Mouse (Mus musculus): ENCODE data around the gene Mcu. TPM values are rescaled to one million over a fixed set of nuclear protein-coding genes. Genes with fewer than 3 reads are reported as not detected.

The Mcu gene
- polyA plus RNA-seq, 1 experiment from 2014 or later = 14.6 TPM

DNA sequence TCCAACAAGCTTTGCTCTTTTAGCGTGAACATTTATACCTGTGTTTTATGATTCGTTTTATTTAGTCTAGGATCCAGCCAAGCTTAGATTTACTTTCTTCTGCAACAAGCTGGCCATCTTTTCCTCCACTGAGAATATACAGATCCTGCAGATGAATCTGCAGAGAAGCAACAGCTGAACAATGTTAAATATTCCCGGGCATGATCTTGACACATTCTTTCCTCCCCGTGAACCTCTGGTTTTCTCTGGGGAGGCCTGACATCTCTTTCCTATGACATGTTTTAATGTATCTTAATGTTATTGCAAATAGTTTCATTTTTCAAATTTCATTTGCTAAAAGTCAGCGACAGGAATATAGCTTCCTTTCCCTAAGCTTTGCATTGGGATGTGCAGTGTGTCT lies 109.8 kb downstream of the Mcu start:
- no peaks in the 10 kb centered on the region for H3K36me3 ChIP-seq
- H3K4me2 ChIP-seq = no peak overlapping the region
- no peak overlapping the region for H3K4me3 ChIP-seq
- H3K27ac ChIP-seq = no peak overlapping the region
- no peak overlapping the region for H3K9ac ChIP-seq
- H3K4me1 ChIP-seq = peaks cover 11% of the 10 kb centered on the region
- H3K9me3 ChIP-seq (replicated peaks) = no peaks in the 10 kb centered on the region
- WGBS (ENCODE audit: insufficient replicate concordance) = 71% methylated on average over 5 of the region's 5 CpGs
- no peaks in the 10 kb centered on the region for H3K27me3 ChIP-seq (replicated peaks)
- ATAC-seq = no peak

- no peak overlapping the region for H3K27ac ChIP-seq
- no peak overlapping the region for H3K4me2 ChIP-seq
- H3K27me3 ChIP-seq (replicated peaks) = no peaks in the 10 kb centered on the region
- ATAC-seq = no peak
- 78% methylated on average over 3 of the region's 3 CpGs for WGBS (ENCODE audit: insufficient replicate concordance)
- no peak overlapping the region for H3K9ac ChIP-seq
- H3K9me3 ChIP-seq (replicated peaks) = no peaks in the 10 kb centered on the region
- no peak overlapping the region for H3K4me3 ChIP-seq
- H3K36me3 ChIP-seq = no peaks in the 10 kb centered on the region
- peaks cover 6% of the 10 kb centered on the region; the same call in 1 of the 2 replicates for H3K4me1 ChIP-seq
These were observed 112.2 kb downstream of the Mcu start for GRCm38 (mm10) chr10:59504291-59504690.

DNA sequence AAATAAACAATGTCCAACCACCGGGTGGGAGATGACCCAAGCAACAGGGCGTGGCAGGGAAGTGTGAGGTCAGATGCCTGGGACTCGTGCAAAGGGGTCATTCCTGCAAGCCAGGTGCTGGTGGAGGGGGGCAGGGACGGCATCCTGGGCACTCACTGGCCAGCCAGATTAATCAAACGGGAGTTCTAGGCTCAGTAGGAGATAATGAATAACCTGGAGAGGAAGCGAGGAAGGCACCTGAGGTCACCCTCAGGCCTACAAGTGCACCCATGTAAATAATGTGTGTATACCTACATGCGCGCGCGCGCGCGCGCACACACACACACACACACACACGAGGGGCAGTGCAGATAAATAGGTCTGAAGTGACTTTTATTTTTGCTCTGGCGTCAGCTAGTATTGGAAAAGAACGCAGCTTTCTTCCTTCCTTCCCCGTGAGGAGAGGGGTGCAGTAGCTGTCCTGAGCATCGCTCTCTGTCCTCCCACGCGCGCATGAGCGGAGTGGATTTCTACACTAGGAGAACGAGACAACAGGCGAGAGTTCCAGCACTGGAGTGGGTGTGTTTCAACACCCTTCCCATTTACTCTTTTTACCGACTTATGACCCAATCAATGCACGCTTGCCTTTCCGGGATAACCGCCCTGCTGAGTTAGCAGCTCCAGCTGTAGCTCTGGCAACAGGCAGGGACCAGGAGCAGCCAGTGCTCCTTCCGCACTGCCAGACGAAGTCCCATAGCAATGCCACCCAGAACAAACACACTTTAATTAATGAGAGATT lies 112.9 kb downstream of the Mcu start:
- Histone ChIP-seq H3K27ac (no peak overlapping the region), H3K36me3 (no peaks in the 10 kb centered on the region), H3K4me1 (peaks cover 6% of the 10 kb centered on the region; the same call in 1 of the 2 replicates), H3K27me3 (replicated peaks) (no peaks in the 10 kb centered on the region), H3K4me3 (peak overlapping the region; percentile 25), H3K9me3 (replicated peaks) (no peaks in the 10 kb centered on the region), H3K4me2 (peak overlapping the region; percentile 44), H3K9ac (no peak overlapping the region)
- ATAC-seq = no peak
- 65% methylated on average over 31 of the region's 31 CpGs for WGBS (ENCODE audit: insufficient replicate concordance)

GRCm38 (mm10) chr10:59502381-59502780 lies 114.1 kb downstream of the Mcu start:
- Histone ChIP-seq H3K4me2 (no peak overlapping the region), H3K27ac (no peak overlapping the region), H3K9me3 (replicated peaks) (no peaks in the 10 kb centered on the region), H3K4me1 (peaks cover 6% of the 10 kb centered on the region; the same call in 1 of the 2 replicates), H3K27me3 (replicated peaks) (no peaks in the 10 kb centered on the region), H3K4me3 (no peak overlapping the region), H3K36me3 (no peaks in the 10 kb centered on the region), H3K9ac (no peak overlapping the region)
- 75% methylated on average over 12 of the region's 12 CpGs for WGBS (ENCODE audit: insufficient replicate concordance)
- no peak for ATAC-seq

GRCm38 (mm10) chr10:59501761-59502160 lies 114.7 kb downstream of the Mcu start:
- H3K36me3 ChIP-seq = no peaks in the 10 kb centered on the region
- no peak for ATAC-seq
- 74% methylated on average over 9 of the region's 9 CpGs for WGBS (ENCODE audit: insufficient replicate concordance)
- H3K27me3 ChIP-seq (replicated peaks) = no peaks in the 10 kb centered on the region
- peaks cover 6% of the 10 kb centered on the region; the same call in 1 of the 2 replicates for H3K4me1 ChIP-seq
- no peak overlapping the region for H3K27ac ChIP-seq
- no peak overlapping the region for H3K4me2 ChIP-seq
- no peaks in the 10 kb centered on the region for H3K9me3 ChIP-seq (replicated peaks)
- no peak overlapping the region for H3K4me3 ChIP-seq
- no peak overlapping the region for H3K9ac ChIP-seq

DNA sequence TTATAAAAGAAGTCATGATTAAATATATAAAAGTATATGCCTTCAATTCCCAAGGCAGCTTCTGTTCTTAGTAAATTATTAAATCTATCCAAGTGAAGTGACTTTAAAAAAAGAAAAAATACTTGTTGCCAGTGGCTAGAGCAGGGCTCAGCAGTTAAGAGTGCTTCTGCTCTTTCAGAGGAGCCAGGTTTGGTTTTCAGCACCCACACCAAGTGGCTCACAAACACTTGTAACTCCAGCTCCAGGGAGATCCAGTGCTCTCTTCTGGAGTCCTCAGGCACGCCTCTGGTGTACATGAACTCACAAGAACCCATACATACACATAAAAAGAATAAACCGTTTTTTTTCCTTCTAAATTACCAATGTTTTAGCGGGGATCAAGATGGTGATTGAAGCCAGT lies 116.3 kb downstream of the Mcu start:
- Histone ChIP-seq H3K4me1 (peaks cover 6% of the 10 kb centered on the region; the same call in 1 of the 2 replicates), H3K4me2 (no peak overlapping the region), H3K9ac (no peak overlapping the region), H3K9me3 (replicated peaks) (no peaks in the 10 kb centered on the region), H3K36me3 (no peaks in the 10 kb centered on the region), H3K4me3 (no peak overlapping the region), H3K27me3 (replicated peaks) (no peaks in the 10 kb centered on the region), H3K27ac (no peak overlapping the region)
- 64% methylated on average over 3 of the region's 3 CpGs for WGBS (ENCODE audit: insufficient replicate concordance)
- ATAC-seq = no peak

DNA sequence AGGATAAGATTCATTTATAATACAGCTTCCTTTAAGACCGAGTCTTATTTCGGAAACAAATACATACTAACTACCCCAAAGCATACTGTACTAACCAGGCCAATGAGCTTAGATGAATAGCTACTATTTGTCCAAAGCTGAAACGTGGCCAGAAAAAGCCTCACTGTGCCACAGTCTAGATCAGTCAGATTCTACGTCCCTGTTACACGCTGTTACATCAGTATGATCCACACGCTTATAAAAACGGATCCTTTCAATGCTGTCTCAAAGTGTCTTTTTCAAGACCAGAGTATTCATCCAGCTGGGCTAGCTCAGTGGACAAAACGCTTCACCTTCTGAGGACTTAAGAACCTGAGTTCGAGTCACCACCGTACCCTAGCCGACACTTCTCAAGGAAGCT lies 119.5 kb downstream of the Mcu start:
- Histone ChIP-seq H3K36me3 (no peaks in the 10 kb centered on the region), H3K4me3 (no peak overlapping the region), H3K9ac (no peak overlapping the region), H3K27ac (no peak overlapping the region), H3K4me1 (no peaks in the 10 kb centered on the region; the same call in 1 of the 2 replicates), H3K9me3 (replicated peaks) (no peaks in the 10 kb centered on the region; the same call in 1 of the 2 replicates), H3K4me2 (no peak overlapping the region), H3K27me3 (replicated peaks) (no peaks in the 10 kb centered on the region)
- WGBS (ENCODE audit: insufficient replicate concordance) = 73% methylated on average over 11 of the region's 11 CpGs
- ATAC-seq = no peak

DNA sequence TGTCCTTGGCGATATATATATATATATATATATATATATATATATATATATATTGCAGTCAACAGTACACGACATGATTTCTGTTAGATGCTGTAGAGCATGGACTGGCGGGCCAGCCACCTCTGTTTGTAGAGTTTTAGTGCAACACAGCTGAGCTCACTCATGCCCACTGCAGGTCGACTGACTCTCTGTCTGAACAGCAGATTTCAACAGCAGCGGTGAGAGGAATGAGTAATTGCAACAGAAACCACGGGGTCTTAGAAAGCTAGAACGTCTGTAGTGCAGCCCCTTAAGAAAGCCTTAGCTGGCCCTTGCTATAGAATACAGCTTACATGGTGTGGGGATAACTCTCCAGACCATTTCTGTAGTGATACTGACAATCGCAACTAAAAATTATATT lies 121.6 kb downstream of the Mcu start:
- no peak for ATAC-seq
- Histone ChIP-seq H3K4me1 (no peaks in the 10 kb centered on the region; the same call in 1 of the 2 replicates), H3K27ac (no peak overlapping the region), H3K9ac (no peak overlapping the region), H3K4me3 (no peak overlapping the region), H3K4me2 (no peak overlapping the region), H3K27me3 (replicated peaks) (no peaks in the 10 kb centered on the region), H3K36me3 (0 out of 2 replicates have a peak, but pooled peaks cover 3% of the 10 kb centered on the region), H3K9me3 (replicated peaks) (no peaks in the 10 kb centered on the region; the same call in 1 of the 2 replicates)
- 55% methylated on average over 8 of the region's 8 CpGs for WGBS (ENCODE audit: insufficient replicate concordance)

DNA sequence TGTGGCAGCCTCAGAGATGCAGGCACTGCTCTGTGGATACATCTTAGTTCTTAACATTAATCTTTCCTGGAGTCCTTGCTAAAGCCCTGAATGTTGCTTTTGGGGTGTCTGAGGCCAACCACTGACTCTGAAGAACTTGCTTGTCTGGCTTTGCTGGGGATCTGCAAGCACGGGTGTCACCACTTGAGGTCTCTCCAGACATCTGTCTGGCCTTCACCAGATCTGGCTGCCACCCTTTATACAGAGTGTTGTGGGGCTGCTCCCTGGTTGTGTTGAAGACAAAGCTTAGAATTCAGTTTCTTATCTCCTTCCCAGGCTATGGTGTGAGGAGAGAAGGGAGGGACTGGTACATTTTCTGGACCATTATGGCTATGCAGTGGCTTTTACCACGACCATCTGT lies 122.4 kb downstream of the Mcu start:
- H3K4me3 ChIP-seq = no peak overlapping the region
- H3K36me3 ChIP-seq = peaks cover 5% of the 10 kb centered on the region; the same call in 1 of the 2 replicates
- no peaks in the 10 kb centered on the region for H3K27me3 ChIP-seq (replicated peaks)
- H3K4me1 ChIP-seq = no peaks in the 10 kb centered on the region; the same call in 1 of the 2 replicates
- H3K9me3 ChIP-seq (replicated peaks) = no peaks in the 10 kb centered on the region; the same call in 1 of the 2 replicates
- no peak for ATAC-seq
- no peak overlapping the region for H3K27ac ChIP-seq
- no peak overlapping the region for H3K4me2 ChIP-seq
- H3K9ac ChIP-seq = no peak overlapping the region
- WGBS (ENCODE audit: insufficient replicate concordance) = 40% methylated on average over 2 of the region's 2 CpGs

- no peaks in the 10 kb centered on the region; the same call in 1 of the 2 replicates for H3K4me1 ChIP-seq
- H3K27ac ChIP-seq = no peak overlapping the region
- H3K9ac ChIP-seq = no peak overlapping the region
- H3K4me3 ChIP-seq = no peak overlapping the region
- no peak overlapping the region for H3K4me2 ChIP-seq
- WGBS (ENCODE audit: insufficient replicate concordance) = 82% methylated on average over 8 of the region's 8 CpGs
- H3K36me3 ChIP-seq = peaks cover 12% of the 10 kb centered on the region
- no peaks in the 10 kb centered on the region; the same call in 1 of the 2 replicates for H3K9me3 ChIP-seq (replicated peaks)
- H3K27me3 ChIP-seq (replicated peaks) = no peaks in the 10 kb centered on the region
- no peak for ATAC-seq
These were observed 125.6 kb downstream of the Mcu start for GRCm38 (mm10) chr10:59490920-59491319.

- H3K27me3 ChIP-seq (replicated peaks) = no peaks in the 10 kb centered on the region
- no peaks in the 10 kb centered on the region; the same call in 1 of the 2 replicates for H3K4me1 ChIP-seq
- no peak for ATAC-seq
- H3K4me2 ChIP-seq = no peak overlapping the region
- no peaks in the 10 kb centered on the region; the same call in 1 of the 2 replicates for H3K9me3 ChIP-seq (replicated peaks)
- 64% methylated on average over 1 of the region's 1 CpGs for WGBS (ENCODE audit: insufficient replicate concordance)
- no peak overlapping the region for H3K4me3 ChIP-seq
- H3K36me3 ChIP-seq = peaks cover 12% of the 10 kb centered on the region
- H3K9ac ChIP-seq = no peak overlapping the region
- no peak overlapping the region for H3K27ac ChIP-seq
These were observed 127.1 kb downstream of the Mcu start for GRCm38 (mm10) chr10:59489411-59489810.

DNA sequence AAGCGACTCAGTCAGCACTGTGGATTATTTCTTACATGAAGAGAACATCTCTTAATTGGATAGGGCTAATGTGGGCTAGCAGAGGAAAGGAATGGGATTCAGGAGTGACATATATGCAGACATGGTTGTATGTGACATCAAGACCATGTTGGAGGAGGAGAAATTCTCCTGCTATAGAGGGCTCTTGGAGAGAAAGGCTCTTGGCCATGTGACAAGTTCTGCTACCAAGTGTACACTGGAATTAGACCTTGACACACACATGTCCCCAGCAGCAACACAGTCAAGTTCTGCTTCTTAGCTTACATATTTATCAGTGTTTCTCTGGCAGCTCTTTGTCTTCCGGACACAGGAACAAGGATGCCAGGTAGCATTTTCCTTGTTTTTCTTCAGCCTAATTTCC lies 129.1 kb downstream of the Mcu start:
- ATAC-seq = no peak
- 66% methylated on average over 2 of the region's 2 CpGs for WGBS (ENCODE audit: insufficient replicate concordance)
- peaks cover 12% of the 10 kb centered on the region for H3K36me3 ChIP-seq
- no peak overlapping the region for H3K9ac ChIP-seq
- H3K4me2 ChIP-seq = no peak overlapping the region
- H3K4me3 ChIP-seq = no peak overlapping the region
- H3K27me3 ChIP-seq (replicated peaks) = no peaks in the 10 kb centered on the region
- no peaks in the 10 kb centered on the region; the same call in 1 of the 2 replicates for H3K9me3 ChIP-seq (replicated peaks)
- H3K4me1 ChIP-seq = no peaks in the 10 kb centered on the region
- no peak overlapping the region for H3K27ac ChIP-seq

Data from liver, embryonic 12.5 days (tissue).